Mouse (Mus musculus) adrenal gland (tissue): ENCODE data around the gene Atxn7l3.

Source experiments
- intact Hi-C: fragments of 180-260 bp; cut with DNase I; formaldehyde crosslinking; loops from one replicate; pipeline ENCODE4 v1.15.1; 2025

Gene Atxn7l3

DNA sequence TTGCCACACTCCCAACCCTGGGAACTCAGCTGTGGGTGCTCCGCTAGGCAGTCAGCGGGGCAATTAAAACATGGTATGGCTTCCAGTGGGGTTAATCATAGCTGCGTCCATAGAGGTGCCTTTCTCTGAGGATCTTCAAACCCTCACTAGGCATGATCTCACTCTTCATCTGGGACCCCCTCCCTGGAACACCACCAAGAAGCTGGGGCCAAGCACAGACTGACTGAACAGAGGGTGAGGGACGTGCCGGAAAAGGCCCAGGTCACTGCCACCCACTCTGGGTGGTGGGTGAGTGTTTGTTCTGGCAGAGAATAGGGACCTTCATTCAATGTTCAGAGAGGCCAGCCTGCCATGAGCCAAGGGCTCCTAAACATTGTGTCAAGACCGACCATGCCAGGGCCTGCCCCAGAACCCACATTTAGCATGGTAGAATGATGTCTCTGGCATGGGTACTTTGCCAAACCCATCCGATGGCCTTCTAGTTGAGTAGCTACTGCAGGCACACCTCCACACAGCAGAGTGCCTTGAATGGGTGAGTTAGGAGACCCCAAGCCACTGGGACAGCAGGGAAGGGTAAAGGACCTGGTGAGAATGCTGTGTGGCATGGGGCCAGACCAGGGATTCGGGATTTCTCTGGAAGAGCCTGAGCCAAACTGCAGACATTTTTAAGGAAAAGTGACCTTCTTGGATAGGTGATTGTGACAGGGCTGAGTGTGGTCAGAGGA, 29.6 kb downstream of the Atxn7l3 start:
- intact Hi-C loops, result no loop called here

DNA sequence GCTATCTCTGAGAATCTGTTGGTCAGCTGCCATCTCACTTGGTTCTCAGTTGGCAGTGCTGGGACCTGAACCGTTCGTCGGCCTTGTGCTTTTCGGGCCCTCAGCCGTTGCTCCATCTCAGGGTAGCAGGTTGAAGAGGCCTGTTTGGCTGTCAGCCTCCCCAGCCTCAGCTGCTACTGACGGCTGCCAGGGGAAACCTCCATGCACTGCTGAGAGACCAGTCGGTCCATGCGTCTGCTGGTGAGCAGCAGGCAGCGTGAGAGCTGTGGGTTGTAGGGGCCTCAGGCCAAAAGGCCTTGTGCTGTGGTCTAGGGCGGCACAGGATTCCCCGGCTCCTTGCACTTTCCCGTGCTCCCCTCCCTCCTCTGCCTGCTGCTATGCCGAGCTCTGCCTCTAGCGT, 30.6 kb downstream of the Atxn7l3 start:
- intact Hi-C loops, result no loop called here

DNA sequence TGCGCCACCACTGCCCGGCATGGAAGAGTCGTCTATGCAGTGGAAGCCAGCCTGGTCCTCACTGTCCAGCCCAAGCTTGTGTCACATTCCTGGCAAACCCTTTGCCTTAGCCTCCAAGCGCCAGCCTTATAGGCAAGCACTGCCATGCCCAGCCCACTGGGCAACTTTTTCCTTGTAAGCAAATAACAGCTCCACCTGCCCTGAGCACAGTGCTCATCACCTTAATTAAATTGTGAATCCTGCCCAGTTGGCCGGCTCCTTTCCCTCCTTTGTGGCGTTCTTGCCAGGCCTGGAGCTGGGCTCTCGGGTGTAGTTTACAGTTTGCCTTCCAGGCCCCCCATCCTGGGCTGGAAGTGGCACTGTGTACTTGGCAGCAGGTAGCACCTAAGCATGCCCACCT, 33.2 kb downstream of the Atxn7l3 start:
- intact Hi-C loops, result loop anchor here (5.0 kb wide), 1 partner anchor 106 kb away; the partner anchor contains the start of gene Tmem101

DNA sequence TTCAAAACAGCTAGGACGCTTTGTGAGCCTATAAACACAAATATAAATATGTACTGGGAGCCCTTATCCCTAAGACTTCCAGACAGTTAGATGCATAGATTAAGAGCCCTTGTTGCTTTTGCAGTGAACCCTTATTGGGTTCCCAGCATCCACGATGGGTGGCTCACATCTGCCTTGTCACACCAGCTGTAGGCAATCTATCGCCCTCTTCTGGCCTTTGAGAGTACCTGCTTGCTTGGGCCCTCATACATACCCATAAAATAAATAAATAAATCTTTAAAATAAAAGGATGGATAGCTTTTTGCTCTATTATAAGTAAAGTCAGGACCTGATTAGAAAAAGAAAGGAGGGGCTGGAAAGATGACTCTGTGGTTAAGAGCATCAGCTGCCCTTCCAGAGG, 37.9 kb downstream of the Atxn7l3 start:
- intact Hi-C loops, result no loop called here

DNA sequence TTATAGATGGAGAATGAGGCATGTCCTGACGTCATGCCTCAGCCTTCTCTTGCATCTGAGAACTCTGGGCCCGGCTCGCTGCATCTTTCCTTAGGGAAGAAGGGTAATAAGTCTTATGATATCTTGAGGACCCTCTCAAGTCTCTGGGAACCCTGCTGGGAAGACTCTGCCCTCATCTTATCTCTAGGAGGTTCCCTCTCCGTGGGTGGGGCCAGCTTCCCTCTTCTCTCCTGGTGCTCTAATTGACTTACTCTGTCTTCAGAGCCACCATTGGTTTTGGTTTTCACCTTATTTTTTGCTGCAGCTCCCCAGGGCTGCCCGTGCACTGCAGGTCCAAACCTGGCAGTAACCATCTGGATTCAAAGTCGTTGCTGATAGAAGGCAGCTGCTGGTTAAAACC, 38.3 kb downstream of the Atxn7l3 start:
- intact Hi-C loops, result no loop called here

DNA sequence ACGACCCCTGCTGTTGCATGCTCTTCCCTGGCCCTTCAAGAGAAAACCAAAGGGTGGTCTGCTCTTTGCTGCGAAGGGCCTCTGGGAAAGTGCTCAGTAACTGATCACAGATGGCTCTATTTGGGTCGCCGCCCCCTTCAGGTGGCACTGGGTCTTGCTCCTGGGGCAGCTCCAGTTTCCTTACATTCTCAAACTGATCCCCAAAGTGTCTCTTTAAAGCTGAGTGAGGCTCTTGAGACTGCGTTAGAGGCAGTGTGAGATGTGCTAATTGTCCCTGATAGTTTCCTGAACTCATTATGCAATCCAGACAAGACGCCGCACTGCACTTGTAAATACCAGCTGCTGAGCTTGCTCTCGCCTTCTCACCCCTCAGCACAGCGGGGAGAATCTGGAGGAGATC, 38.9 kb downstream of the Atxn7l3 start:
- intact Hi-C loops, result no loop called here

DNA sequence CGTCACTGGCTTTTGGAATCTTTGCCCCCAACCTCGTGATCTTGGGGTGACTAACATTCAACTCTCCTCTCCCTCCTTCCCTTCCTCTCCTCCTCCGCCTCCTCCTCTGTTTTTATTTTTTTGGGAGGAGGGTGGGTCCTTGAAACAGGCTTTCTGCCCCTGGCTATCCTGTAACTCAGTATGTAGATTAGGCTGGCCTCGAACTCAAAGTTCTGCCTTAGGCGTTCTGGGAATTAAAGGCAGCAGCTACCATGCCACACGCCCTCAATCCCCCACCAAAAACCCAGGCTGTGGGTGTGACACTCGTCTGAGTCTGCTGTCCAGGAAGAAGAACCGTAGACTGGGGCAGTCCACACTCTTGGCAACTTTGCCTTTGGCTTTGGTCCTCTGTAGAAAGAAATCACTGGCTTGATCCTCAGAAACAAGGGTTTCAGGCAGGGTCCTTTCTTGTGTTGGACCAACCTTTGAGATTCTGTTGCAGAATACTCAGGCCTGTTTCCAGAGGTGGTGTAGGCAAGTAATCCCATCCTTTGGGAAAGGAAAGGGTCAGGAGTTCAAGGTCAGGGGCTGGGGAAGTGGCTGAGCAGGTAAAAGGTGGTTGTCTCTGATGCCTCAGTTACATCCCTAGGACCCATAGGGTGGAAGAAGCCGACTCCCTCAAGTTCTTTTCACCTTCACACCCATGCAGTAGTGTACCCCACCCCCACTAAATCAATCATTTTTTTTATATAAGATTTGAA, 46.9 kb downstream of the Atxn7l3 start:
- intact Hi-C loops, result no loop called here

DNA sequence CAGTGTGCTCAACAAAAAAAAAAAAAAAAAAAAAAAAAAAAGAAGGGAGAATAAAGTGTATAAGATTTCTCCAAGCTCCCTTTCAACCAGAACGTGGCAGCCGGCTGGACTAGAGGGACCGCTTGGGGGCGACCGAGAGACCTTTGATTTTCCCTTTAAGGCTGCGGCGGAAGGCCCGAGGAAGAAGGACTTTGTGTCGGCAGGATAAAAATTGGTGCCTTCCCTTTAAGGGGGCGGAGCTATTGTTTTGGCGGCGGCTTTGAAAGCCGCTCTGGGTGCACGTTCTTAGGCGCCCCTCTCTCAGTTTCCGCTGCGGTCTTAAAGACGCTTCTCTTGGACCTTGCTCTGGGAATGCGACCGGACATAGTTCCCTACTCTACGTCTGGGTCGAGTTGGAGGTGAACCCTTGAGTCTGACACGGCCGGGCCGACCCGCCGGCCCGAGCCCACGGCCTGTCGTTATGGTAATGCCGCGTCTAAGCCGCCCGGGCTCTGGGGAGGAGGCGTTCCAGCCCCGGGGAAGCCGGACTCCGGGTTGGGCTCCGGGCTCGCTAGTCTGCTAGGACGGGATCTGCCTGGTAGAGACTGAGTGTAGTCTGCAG, 47.7 kb downstream of the Atxn7l3 start, which contains the start of gene BC030867:
BC030867 (plus strand) TSS at position 253 of the 601 bp plus-strand sequence.
- intact Hi-C loops, result no loop called here

DNA sequence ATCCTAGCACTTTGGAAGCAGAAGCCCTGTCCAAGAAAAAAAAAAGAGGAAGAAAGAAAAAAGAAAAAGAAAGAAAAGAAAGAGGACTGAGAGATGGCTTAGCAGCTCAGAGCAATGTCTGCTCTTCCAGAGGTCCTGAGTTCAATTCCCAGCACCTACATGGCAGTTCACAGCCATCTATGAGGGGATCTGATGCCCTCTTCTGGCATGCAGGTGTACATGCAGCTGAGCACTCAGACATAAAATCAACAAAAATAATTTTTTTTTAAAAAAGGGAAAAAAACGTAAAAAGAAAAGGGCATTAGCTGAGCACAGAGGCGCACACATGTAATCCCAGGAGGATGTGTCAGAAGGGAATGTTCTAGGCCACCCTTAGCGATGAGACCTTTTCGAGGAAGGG, 49.6 kb downstream of the Atxn7l3 start:
- intact Hi-C loops, result no loop called here

DNA sequence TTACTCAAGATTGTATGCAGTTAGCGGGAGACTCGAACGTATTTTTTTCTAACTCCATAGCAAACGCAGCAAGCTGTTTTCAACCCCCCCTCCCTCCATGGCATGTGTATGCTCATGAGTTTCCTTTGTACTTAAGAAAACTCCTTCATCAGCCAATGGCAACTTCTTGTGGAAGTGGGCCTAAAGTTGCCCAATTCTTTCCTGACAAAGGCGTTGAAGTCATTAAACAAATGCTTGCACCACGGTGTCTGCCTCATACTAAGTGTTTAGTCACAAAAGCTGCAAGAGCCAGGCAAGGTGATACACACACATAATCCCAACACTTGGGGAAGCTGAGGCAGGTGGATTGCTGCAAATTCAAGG, 50.2 kb downstream of the Atxn7l3 start:
- intact Hi-C loops, result no loop called here

DNA sequence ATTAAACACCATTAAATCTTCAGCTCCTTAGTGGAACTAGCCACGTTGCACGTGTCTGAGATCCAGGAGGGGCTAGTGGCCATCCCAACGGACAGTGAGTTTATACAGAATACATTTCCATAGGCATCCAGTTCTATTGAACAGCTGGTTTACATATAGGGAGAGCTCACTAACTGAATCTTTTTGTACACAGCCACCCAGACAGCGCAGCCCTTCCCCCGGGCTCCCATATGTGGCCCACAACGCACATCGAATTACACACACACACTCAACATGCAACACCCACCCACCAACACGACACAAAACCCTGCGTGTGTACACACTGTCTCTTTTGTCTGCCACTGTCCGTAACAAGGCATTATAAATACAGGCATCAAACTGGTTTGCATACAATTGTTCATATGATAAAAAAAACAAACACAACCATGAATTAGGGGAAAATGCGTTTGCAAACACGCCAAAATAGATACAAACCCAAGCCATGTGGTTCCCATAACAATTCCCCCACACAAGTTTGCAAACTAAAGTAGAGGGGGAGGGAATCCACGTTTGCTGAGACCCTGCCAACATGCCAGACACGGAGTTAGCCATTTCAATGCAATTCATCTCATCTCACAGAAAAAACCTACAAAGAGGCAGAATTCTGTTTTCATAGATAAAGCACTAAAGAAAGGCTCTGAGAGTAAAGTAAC, 50.7 kb downstream of the Atxn7l3 start:
- intact Hi-C loops, result no loop called here

DNA sequence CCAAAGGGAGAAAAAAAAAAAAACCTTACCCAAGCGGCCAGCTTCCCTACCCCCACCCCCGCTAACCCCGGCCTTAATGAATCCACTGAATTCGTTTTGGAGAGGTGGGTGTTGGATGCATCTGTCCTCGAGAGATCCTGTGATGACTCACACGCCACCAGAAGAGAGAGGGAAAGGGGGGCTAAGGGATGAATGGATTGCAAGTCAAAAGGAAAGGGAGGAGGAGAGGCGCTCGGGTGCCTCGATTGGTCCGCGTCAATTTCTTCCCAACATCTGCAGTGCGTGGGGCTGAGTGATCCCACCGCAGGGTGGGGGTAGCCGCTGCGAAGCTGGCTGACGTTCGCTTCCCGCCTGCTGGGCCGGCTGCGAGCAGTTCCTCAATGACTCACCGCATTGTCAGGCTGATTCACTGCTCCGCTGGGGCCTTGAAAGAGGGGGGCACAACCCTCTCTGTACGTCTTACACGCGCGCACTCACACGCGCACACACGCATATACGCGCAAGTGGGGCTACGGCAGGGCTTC, 51.4 kb downstream of the Atxn7l3 start:
- intact Hi-C loops, result no loop called here

DNA sequence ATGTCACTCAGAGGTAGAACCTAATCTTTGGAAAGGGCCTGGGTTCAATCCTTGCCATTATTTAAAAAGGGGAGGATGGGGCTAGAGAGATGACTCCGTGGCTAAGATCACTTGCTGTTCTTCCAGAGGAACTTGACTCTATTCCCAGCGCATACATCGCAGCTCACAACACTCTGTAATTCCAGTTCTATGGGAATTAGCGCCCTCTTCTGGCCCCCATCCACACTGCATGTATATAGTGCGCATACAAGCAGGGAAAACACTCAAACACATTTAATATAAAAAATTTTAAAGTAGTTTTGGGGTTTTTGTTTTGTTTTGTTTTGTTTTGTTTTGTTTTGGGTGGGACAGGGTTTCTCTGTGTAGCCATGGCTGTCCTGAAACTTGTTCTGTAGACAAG, 54.6 kb downstream of the Atxn7l3 start:
- intact Hi-C loops, result no loop called here

DNA sequence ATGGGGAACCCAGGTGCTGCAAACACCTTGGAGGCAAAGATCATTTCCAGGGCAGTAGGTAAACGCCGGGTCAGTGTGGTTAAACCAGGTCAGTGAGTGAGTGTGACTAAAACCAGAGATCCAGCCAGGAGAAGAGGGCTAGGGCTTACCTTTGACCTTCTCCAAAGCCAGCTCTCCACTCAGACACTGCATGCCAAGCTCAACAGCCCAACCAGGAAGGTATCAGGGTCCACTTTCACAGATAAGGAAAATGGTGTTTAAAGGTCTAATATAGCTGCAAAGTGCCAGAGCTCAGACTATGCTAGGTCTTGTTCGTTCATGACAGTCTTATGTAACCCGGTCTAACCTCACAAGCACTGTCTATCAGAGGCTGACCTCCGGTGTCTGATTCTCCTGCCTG, 55.2 kb downstream of the Atxn7l3 start:
- intact Hi-C loops, result no loop called here

DNA sequence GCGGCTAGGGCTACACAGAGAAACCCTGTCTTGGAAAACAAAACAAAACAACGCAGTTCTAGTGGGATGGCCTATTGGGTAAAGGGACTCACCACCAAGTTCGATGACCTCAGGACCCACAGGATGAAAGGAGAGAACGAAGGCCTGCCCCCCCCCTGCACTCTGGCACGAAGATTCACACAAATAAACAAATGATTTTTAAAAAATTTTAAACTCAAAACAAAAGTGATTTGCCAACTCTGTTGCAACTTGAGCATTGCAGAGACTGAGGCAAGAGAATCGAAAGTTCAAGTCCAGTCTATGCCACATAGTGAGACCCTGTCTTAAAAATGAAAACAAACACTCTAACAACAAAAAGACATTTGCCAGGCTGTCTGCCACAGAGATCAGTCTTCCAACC, 55.8 kb downstream of the Atxn7l3 start:
- intact Hi-C loops, result no loop called here
